ENCODE assay signal across 23 mouse cellular contexts in the genomic region with DNA sequence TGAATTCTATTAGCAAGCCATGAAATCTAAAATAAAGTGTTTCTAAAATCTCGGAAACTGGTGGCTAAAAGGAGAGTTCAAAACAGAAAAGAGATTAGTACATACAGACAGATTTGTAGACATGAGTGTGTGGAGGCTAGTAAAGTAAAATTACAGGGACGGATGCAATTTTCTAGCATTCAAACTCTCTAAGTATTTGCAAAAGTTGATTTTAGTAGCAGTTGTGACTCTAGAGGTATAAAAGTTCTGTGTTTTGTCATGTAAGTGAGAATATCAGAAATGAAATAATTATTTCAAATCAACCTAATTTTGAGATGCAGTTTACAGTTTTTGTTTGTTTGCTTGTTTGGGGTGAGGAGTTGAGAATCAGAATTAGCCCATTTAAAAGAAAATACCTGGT. TPM values are rescaled to one million over a fixed set of nuclear protein-coding genes. Genes with fewer than 3 reads are reported as not detected.
DNase-seq lines count a peak whose midpoint lies in the region; ATAC-seq and TF ChIP-seq lines count a peak whose summit lies in the region.
"Had no signal": no experiment of that assay in that cellular context is flagged by ENCODE, and none has a peak within 500 bp of the region (broad histone marks: within the 10 kb centered on the region; RNA-seq: fewer than 3 reads in every experiment).

No protein-coding gene starts in this region.

- H3K4me3 ChIP-seq in layer of hippocampus, adult 2 months: peak overlapping the region; percentile 59
- peak overlapping the region; percentile 54 for H3K4me3 ChIP-seq in forebrain, embryonic 13.5 days
- H3K4me3 ChIP-seq in hindbrain, postnatal 0 days (ENCODE audit: low read length): no peak overlapping the region
- H3K4me3 ChIP-seq: erythroblast, embryonic 14.5 days; hindbrain, embryonic 13.5 days had no signal

- H3K4me2 ChIP-seq in forebrain, embryonic 13.5 days: peak overlapping the region; percentile 49
- H3K4me2 ChIP-seq in hindbrain, postnatal 0 days (ENCODE audit: low read depth, low read length): no peak overlapping the region

- 25% methylated on average over 2 of the region's 2 CpGs for WGBS in forebrain, embryonic 13.5 days
- WGBS in hindbrain, postnatal 0 days: 29% methylated on average over 2 of the region's 2 CpGs

- ATAC-seq in forebrain, embryonic 13.5 days: no peak
- ATAC-seq in hindbrain, postnatal 0 days: no peak
- ATAC-seq: inflammation-experienced regulatory T-cells, adult 6 months had no signal

- H3K9ac ChIP-seq in forebrain, embryonic 13.5 days: peak overlapping the region; percentile 84
- no peak overlapping the region for H3K9ac ChIP-seq in hindbrain, postnatal 0 days (replicated peaks; ENCODE audit: low read length)
- H3K9ac ChIP-seq: heart, embryonic 12.5 days; hindbrain, embryonic 13.5 days; liver, embryonic 14.5 days; midbrain, embryonic 12.5 days had no signal

- DNase-seq in layer of hippocampus, adult 2 months (ENCODE audit: low spot score in 2 of 2): no peak
- DNase-seq in layer of hippocampus, postnatal 25 days (ENCODE audit: extremely low spot score in 1 of 2, low spot score in 1 of 2): no peak
- DNase-seq in brain, embryonic 14.5 days (ENCODE audit: low read depth): peak; percentile 38
- DNase-seq in induced T-regulatory cell, adult 2 months (ENCODE audit: low read depth): peak; percentile 31
- DNase-seq in hindbrain, postnatal 0 days (ENCODE audit: low spot score): no peak
- no peak for DNase-seq in lung, postnatal 10 days
- DNase-seq: adrenal gland, postnatal 25 days; gastrocnemius, postnatal 25 days; heart, postnatal 4 days; kidney, adult 11 months; thymus, postnatal 14 days had no signal

- H3K27ac ChIP-seq in layer of hippocampus, adult 2 months: peak overlapping the region; percentile 88
- H3K27ac ChIP-seq in forebrain, embryonic 13.5 days: peak overlapping the region; percentile 97
- H3K27ac ChIP-seq in hindbrain, postnatal 0 days: no peak overlapping the region
- H3K27ac ChIP-seq: hindbrain, embryonic 13.5 days; liver, embryonic 14.5 days; midbrain, embryonic 12.5 days had no signal

- H3K9me3 ChIP-seq in forebrain, embryonic 13.5 days (replicated peaks): no peaks in the 10 kb centered on the region
- no peaks in the 10 kb centered on the region for H3K9me3 ChIP-seq in hindbrain, postnatal 0 days (ENCODE audit: low read length)
- H3K9me3 ChIP-seq: heart, embryonic 12.5 days; hindbrain, embryonic 13.5 days; midbrain, embryonic 12.5 days had no signal

- TF ChIP-seq POLR2A in brain, embryonic 14.5 days (IDR thresholded peaks at IDR 0.05; ENCODE audit: borderline replicate concordance, extremely low read depth, insufficient read depth, insufficient read length, poor library complexity, severe bottlenecking): no peak

- H3K4me1 ChIP-seq in forebrain, embryonic 13.5 days: peaks cover 43% of the 10 kb centered on the region
- H3K4me1 ChIP-seq in hindbrain, postnatal 0 days (ENCODE audit: insufficient read depth, low read length): peaks cover 6% of the 10 kb centered on the region; the same call in 1 of the 2 replicates

- H3K27me3 ChIP-seq in forebrain, embryonic 13.5 days: peaks cover 75% of the 10 kb centered on the region
- peaks cover 63% of the 10 kb centered on the region for H3K27me3 ChIP-seq in hindbrain, postnatal 0 days (ENCODE audit: insufficient read depth, low read length)

- TF ChIP-seq CTCF in layer of hippocampus, adult 2 months (conservative IDR thresholded peaks at IDR 0.05): no peak
- no peak for TF ChIP-seq CTCF in brain, embryonic 14.5 days (IDR thresholded peaks at IDR 0.05; ENCODE audit: borderline replicate concordance, extremely low read depth, insufficient read depth, insufficient read length)
- no peak for TF ChIP-seq CTCF in hindbrain, postnatal 0 days (IDR thresholded peaks at IDR 0.05; ENCODE audit: low read depth)

- no peaks in the 10 kb centered on the region for H3K36me3 ChIP-seq in forebrain, embryonic 13.5 days (ENCODE audit: poor library complexity, severe bottlenecking)
- H3K36me3 ChIP-seq in hindbrain, postnatal 0 days (ENCODE audit: insufficient read depth, low read length): no peaks in the 10 kb centered on the region
- H3K36me3 ChIP-seq: heart, embryonic 12.5 days; hindbrain, embryonic 13.5 days; midbrain, embryonic 12.5 days had no signal

RNA-seq across cellular contexts. Expression of a gene that starts 5.1 kb away (rescaled TPM):
- total RNA-seq in layer of hippocampus, adult 2 months (2021): 10 to 100 TPM; 41.1 to 45.3 TPM
- 10 to 100 TPM; 37.0 to 41.4 TPM for total RNA-seq in layer of hippocampus, postnatal 25 days (2021)
- polyA plus RNA-seq in brain, embryonic 14.5 days (2012; rRNA removed): 33.8 and 60.1 TPM in 2 replicates
- 36.3 and 45.1 TPM in 2 replicates for polyA plus RNA-seq in forebrain, embryonic 13.5 days (2015; fragmentation: Nextera tagmentation; extraction: Ambion mirVana)
- 0.58 and 1.1 TPM in 2 replicates for total RNA-seq in hindbrain, postnatal 0 days (2014; rRNA removed)
- 0.48 and 0.50 TPM in 2 replicates for polyA plus RNA-seq in hindbrain, postnatal 0 days (2015; fragmentation: Nextera tagmentation; extraction: Ambion mirVana)
- total RNA-seq: adrenal gland, adult 18-20 months; adrenal gland, postnatal 25 days; gastrocnemius, postnatal 25 days; heart, adult 18-20 months; heart, postnatal 4 days had no signal
- polyA plus RNA-seq: CD4-positive, CD25-positive, alpha-beta regulatory T cell, adult 4 months; erythroblast, embryonic 14.5 days; heart, embryonic 12.5 days; inflammation-experienced regulatory T-cells, adult 6 months; stomach, embryonic 16.5 days; urinary bladder, adult 2 months had no signal

Comparison
In these comparisons a context has a peak if more than half of its experiments do, and no peak if none do; other contexts are left out.
1. DNase-seq: peak in brain, embryonic 14.5 days (single experiment) and induced T-regulatory cell, adult 2 months (single experiment); none in layer of hippocampus, adult 2 months (0 of 2), layer of hippocampus, postnatal 25 days (0 of 2), hindbrain, postnatal 0 days (single experiment) and lung, postnatal 10 days (single experiment).
2. RNA of a gene that starts 5.1 kb away (total RNA-seq): 41.1 to 45.3 TPM in layer of hippocampus, adult 2 months and 37.0 to 41.4 TPM in layer of hippocampus, postnatal 25 days; 0.58 to 1.1 TPM in hindbrain, postnatal 0 days; every median in the first group is over 10 times any median in the second.